Mouse (Mus musculus) forebrain, embryonic 15.5 days (tissue): ENCODE measurements at regions not wholly inside any gene's neighbourhood (a gene's known extent, or its start where the extent isn't known, plus 50 kb on each side); places are given as distances from the start of the nearest gene placed in this dataset.
"Not testable (repeated sequence)": the region's sequence is repeated elsewhere in the genome, so short reads cannot be mapped to it uniquely, and the experiment has no call there.

ENCODE experiments used
- ATAC-seq: fragments of 200-750 bp; cut with Nextera tagmentation; replicated peaks from 2 replicates; pipeline ENCODE4 v1.8.0; 2017; ENCODE audit warnings: mild to moderate bottlenecking, moderate TSS enrichment, moderate library complexity
- H3K27ac ChIP-seq: fragments of 300-500 bp; sonication (generic); replicated peaks from 2 replicates; pipeline ENCODE4 v1.5.1; 2015; ENCODE audit warnings: mild to moderate bottlenecking, inconsistent platforms
- H3K27me3 ChIP-seq: fragments of 300-500 bp; sonication (generic); 2 replicates; pipeline ENCODE4 v1.6.1; 2015; ENCODE audit warnings: inconsistent platforms
- H3K36me3 ChIP-seq: fragments of 300-500 bp; sonication (generic); 2 replicates; pipeline ENCODE4 v1.6.1; 2015; ENCODE audit warnings: mild to moderate bottlenecking, inconsistent platforms
- H3K4me1 ChIP-seq: fragments of 300-500 bp; sonication (generic); 2 replicates; pipeline ENCODE4 v1.6.1; 2015; ENCODE audit warnings: inconsistent platforms
- H3K4me2 ChIP-seq: fragments of 300-500 bp; sonication (generic); replicated peaks from 2 replicates; pipeline ENCODE4 v1.6.1; 2015; ENCODE audit warnings: mild to moderate bottlenecking, inconsistent platforms
- H3K4me3 ChIP-seq: fragments of 300-500 bp; sonication (generic); 2 replicates; pipeline ENCODE4 v1.5.1; 2015; ENCODE audit warnings: mild to moderate bottlenecking, inconsistent platforms
- H3K9ac ChIP-seq: fragments of 300-500 bp; sonication (generic); replicated peaks from 2 replicates; pipeline ENCODE4 v1.6.1; 2015; ENCODE audit warnings: mild to moderate bottlenecking, inconsistent platforms
- H3K9me3 ChIP-seq: fragments of 300-500 bp; sonication (generic); 2 replicates; pipeline ENCODE4 v1.6.1; 2016; ENCODE audit warnings: inconsistent platforms
- WGBS: fragments of 180-500 bp; shearing (Covaris S2); methylation state at CpG from one replicate; pipeline ENCODE4 v1.1.7; 2015; ENCODE audit warnings: mixed read lengths; 5-methylcytosine and 5-hydroxymethylcytosine counted together

GRCm38 (mm10) chr6:140869523-140869922, 140.4 kb downstream of the Gm11077 start:
- H3K9me3 ChIP-seq, ATAC-seq, H3K27me3 ChIP-seq, H3K36me3 ChIP-seq, H3K4me2 ChIP-seq, H3K27ac ChIP-seq, H3K4me1 ChIP-seq, H3K4me3 ChIP-seq, H3K9ac ChIP-seq: not testable (repeated sequence)
- 95% methylated on average over 11 of the region's 16 CpGs for WGBS

GRCm38 (mm10) chr6:140874831-140875230, 145.7 kb downstream of the Gm11077 start:
- H3K9ac ChIP-seq: no peak overlapping the region
- H3K4me2 ChIP-seq: no peak overlapping the region
- no peaks in the 10 kb centered on the region for H3K27me3 ChIP-seq
- WGBS: 65% methylated on average over 3 of the region's 3 CpGs
- no peaks in the 10 kb centered on the region for H3K4me1 ChIP-seq
- H3K36me3 ChIP-seq: no peaks in the 10 kb centered on the region
- no peaks in the 10 kb centered on the region for H3K9me3 ChIP-seq
- no peak overlapping the region for H3K27ac ChIP-seq
- no peak overlapping the region for H3K4me3 ChIP-seq
- no peak for ATAC-seq

- no peak overlapping the region for H3K27ac ChIP-seq
- H3K4me3 ChIP-seq: no peak overlapping the region
- no peaks in the 10 kb centered on the region for H3K36me3 ChIP-seq
- no peaks in the 10 kb centered on the region for H3K9me3 ChIP-seq
- H3K4me1 ChIP-seq: peaks cover 9% of the 10 kb centered on the region; the same call in 1 of the 2 replicates
- no peak for ATAC-seq
- H3K9ac ChIP-seq: no peak overlapping the region
- H3K27me3 ChIP-seq: no peaks in the 10 kb centered on the region
- no peak overlapping the region for H3K4me2 ChIP-seq
These were observed 154.6 kb downstream of the Gm11077 start for GRCm38 (mm10) chr6:140883651-140884050.

DNA sequence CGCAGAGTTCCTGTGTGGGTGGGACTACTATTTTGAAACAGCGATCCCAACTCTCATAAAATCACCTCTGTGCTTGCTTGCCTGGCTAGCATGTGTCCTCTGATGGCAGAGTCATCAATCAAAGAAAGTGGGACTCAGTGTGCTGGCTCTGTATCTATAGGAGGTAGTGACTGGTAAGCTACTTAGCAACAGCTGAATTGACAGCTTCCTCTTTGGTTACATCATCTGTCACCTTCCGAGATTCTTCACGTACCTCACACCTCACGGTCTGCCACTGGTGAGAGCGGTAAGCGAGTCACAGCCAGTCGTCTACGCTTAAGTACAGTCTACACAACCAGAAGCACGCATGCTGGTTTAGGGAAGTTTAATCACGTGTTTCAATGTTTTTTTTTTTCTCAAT, 159.5 kb downstream of the Gm11077 start:
- ATAC-seq: no peak; the same call in 1 of the 2 replicates
- no peaks in the 10 kb centered on the region for H3K9me3 ChIP-seq
- peaks cover 3% of the 10 kb centered on the region; the same call in 1 of the 2 replicates for H3K4me1 ChIP-seq
- 59% methylated on average over 11 of the region's 11 CpGs for WGBS
- H3K9ac ChIP-seq: no peak overlapping the region
- no peak overlapping the region for H3K27ac ChIP-seq
- no peak overlapping the region for H3K4me2 ChIP-seq
- no peaks in the 10 kb centered on the region for H3K36me3 ChIP-seq
- H3K27me3 ChIP-seq: no peaks in the 10 kb centered on the region
- no peak overlapping the region for H3K4me3 ChIP-seq

GRCm38 (mm10) chr6:140890060-140890459, 161.0 kb downstream of the Gm11077 start:
- H3K36me3 ChIP-seq: no peaks in the 10 kb centered on the region
- H3K4me1 ChIP-seq: peaks cover 3% of the 10 kb centered on the region; the same call in 1 of the 2 replicates
- 64% methylated on average over 5 of the region's 5 CpGs for WGBS
- no peak; the same call in 1 of the 2 replicates for ATAC-seq
- no peak overlapping the region for H3K4me3 ChIP-seq
- no peak overlapping the region for H3K27ac ChIP-seq
- no peak overlapping the region for H3K4me2 ChIP-seq
- H3K27me3 ChIP-seq: no peaks in the 10 kb centered on the region
- H3K9ac ChIP-seq: no peak overlapping the region
- H3K9me3 ChIP-seq: no peaks in the 10 kb centered on the region

DNA sequence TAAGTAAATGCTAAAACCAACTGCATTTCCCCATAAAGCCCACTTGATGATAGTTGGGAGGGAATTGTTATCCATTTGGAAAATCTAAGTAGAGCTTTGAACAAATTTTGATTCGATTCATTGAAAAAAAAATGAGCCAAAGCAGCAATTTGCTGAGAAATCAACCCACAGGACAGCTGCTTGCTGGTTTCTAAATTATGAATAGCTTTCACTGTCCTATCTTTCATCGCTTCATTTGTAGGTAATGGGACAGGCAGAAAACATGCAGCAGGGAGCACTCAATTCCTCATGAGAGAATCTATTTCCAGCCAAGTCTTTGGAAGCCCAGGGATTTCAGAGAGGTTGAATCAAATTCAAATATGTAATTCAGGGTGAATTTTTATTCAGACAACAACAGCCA, 161.5 kb downstream of the Gm11077 start:
- Histone ChIP-seq H3K27ac (no peak overlapping the region), H3K9ac (no peak overlapping the region), H3K36me3 (no peaks in the 10 kb centered on the region), H3K4me3 (no peak overlapping the region), H3K4me2 (no peak overlapping the region), H3K27me3 (no peaks in the 10 kb centered on the region), H3K4me1 (peaks cover 3% of the 10 kb centered on the region; the same call in 1 of the 2 replicates), H3K9me3 (no peaks in the 10 kb centered on the region)
- ATAC-seq: no peak
- 70% methylated on average over 2 of the region's 2 CpGs for WGBS

DNA sequence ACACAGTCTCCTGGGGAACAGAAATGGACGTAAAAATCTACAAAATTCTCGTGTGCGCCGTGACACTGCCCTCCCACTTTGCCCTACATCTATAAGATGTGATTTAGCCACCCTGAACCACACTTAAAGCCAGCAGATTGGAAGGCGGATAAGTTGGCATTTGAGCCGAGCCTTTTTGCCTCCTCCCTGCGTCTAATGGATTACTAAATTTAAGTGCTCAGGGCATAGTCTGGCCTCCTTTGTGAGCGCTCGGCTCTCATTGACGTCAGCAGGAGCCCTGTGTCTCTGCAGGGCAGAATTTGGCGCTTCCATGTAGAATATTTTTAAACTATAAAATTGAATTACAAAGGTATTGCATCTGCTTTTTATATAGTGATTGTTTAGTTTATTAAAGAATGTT, 165.4 kb downstream of the Gm11077 start:
- ATAC-seq: no peak

DNA sequence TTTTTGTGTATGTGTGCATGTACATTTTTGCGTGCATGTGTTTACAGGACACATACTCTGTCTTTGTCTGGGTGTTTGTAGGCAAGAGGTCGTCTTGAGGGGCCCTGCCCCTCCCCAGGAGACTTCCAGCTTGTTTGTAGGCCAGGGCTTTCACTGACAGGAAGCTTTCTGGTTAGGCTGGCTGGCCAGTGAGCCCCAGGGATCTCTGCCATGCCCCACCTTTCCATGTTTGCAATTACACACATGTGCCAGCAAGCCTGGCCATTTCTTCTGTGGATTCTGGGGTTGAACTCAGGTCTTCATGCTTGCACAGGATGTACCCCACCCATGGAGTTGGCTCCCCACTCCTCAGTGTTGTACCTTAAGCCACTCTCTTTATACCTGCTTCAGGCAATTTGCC, 166.4 kb downstream of the Gm11077 start:
- H3K4me2 ChIP-seq: no peak overlapping the region
- H3K9me3 ChIP-seq: no peaks in the 10 kb centered on the region
- no peaks in the 10 kb centered on the region for H3K36me3 ChIP-seq
- no peak overlapping the region for H3K27ac ChIP-seq
- 59% methylated on average over 2 of the region's 2 CpGs for WGBS
- H3K4me3 ChIP-seq: no peak overlapping the region
- ATAC-seq: no peak
- H3K27me3 ChIP-seq: no peaks in the 10 kb centered on the region
- 0 out of 2 replicates have a peak, but pooled peaks cover 3% of the 10 kb centered on the region for H3K4me1 ChIP-seq
- H3K9ac ChIP-seq: no peak overlapping the region

More for the DNA sequence above, 165.4 kb downstream of the Gm11077 start:
- Histone ChIP-seq H3K4me1 (0 out of 2 replicates have a peak, but pooled peaks cover 3% of the 10 kb centered on the region), H3K36me3 (no peaks in the 10 kb centered on the region), H3K4me2 (no peak overlapping the region), H3K9ac (no peak overlapping the region), H3K9me3 (no peaks in the 10 kb centered on the region), H3K27me3 (no peaks in the 10 kb centered on the region), H3K27ac (no peak overlapping the region), H3K4me3 (no peak overlapping the region)
- WGBS: 47% methylated on average over 11 of the region's 11 CpGs

DNA sequence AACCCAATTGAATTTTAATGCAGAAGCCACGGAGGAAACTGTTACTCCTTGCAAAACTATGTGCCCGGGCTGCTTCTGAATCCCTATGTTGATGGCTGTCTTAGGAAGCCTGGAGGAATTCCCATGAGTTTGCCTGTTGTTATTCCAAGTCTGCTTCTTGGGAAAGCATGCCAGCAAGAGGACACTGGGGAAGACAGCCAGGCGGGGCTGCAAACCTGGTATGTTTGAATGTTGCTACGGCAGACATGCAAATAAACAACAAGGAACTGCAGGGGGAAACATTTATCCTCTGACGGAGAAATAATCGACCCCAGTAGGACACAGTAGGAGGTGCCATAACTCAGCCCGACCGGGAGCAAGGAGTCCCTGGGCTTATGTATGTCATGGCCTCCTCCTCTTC, 168.0 kb downstream of the Gm11077 start:
- 52% methylated on average over 8 of the region's 8 CpGs for WGBS
- H3K4me3 ChIP-seq: no peak overlapping the region
- no peak overlapping the region for H3K4me2 ChIP-seq
- no peak overlapping the region for H3K9ac ChIP-seq
- ATAC-seq: no peak
- no peaks in the 10 kb centered on the region for H3K27me3 ChIP-seq
- no peaks in the 10 kb centered on the region for H3K9me3 ChIP-seq
- H3K36me3 ChIP-seq: no peaks in the 10 kb centered on the region
- no peak overlapping the region for H3K27ac ChIP-seq
- 0 out of 2 replicates have a peak, but pooled peaks cover 3% of the 10 kb centered on the region for H3K4me1 ChIP-seq

DNA sequence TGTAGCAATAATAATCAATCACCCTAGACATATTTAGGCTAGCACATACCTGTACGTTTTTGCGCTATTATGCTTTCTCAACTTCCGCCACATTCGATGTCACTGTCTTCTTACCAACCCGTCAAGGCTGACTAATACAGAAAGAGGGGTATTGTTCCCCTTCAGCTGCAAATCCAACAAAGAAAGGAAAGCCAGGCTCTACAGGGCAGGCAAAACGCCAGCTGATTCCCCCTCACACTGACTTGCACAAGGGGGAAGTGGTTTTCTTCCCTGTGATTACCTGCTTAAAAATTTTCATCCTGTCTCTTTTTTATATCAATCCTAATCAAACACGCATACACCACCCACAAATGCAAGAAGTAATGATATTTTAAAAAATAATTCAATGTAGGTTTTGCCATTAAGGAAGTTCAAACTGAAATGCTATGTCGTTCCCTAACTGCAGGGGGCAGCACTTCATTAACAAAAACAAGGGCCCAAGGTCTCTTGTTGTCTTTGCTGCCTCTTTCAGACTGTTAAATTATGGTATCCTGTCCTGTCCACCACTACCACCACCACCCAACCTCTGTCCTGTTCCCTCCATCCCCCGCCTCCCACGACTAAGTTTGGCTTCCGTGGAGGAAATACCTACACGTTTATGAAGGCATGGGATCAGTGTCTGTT, 195.4 kb downstream of the Gm11077 start:
- Histone ChIP-seq H3K4me1 (peaks cover 8% of the 10 kb centered on the region; the same call in 1 of the 2 replicates), H3K9me3 (no peaks in the 10 kb centered on the region), H3K27ac (no peak overlapping the region), H3K4me2 (no peak overlapping the region), H3K9ac (no peak overlapping the region), H3K36me3 (no peaks in the 10 kb centered on the region), H3K27me3 (no peaks in the 10 kb centered on the region), H3K4me3 (no peak overlapping the region)
- 50% methylated on average over 12 of the region's 12 CpGs for WGBS
- peak; percentile 73 for ATAC-seq

DNA sequence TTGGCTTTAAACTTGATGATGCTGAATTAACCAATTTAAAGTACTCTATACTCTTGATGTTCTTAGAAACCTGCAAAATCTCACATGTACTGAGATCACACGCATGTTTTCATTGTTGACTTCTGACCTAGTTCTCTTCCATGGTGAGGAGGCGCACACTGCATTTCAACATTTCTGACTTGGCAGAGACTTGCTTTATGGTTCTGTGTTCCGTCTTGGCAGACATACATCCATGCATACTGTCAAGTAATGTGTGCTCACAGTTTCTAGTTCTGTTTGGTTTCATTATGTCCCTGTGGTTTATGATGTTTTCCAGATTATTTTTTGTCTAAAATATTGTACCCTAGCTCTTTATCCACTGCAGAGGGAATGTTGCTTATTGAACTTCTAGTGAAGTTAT, 198.5 kb downstream of the Gm11077 start:
- WGBS: 81% methylated on average over 3 of the region's 3 CpGs
- Histone ChIP-seq H3K27ac (no peak overlapping the region), H3K4me1 (peaks cover 8% of the 10 kb centered on the region; the same call in 1 of the 2 replicates), H3K36me3 (no peaks in the 10 kb centered on the region), H3K9me3 (no peaks in the 10 kb centered on the region), H3K4me3 (no peak overlapping the region), H3K9ac (no peak overlapping the region), H3K27me3 (no peaks in the 10 kb centered on the region), H3K4me2 (no peak overlapping the region)
- no peak for ATAC-seq

- H3K9me3 ChIP-seq: no peaks in the 10 kb centered on the region
- no peak overlapping the region for H3K4me3 ChIP-seq
- WGBS: 55% methylated on average over 6 of the region's 6 CpGs
- H3K9ac ChIP-seq: no peak overlapping the region
- H3K27me3 ChIP-seq: no peaks in the 10 kb centered on the region
- no peaks in the 10 kb centered on the region for H3K4me1 ChIP-seq
- no peak overlapping the region for H3K4me2 ChIP-seq
- no peak overlapping the region for H3K27ac ChIP-seq
- no peaks in the 10 kb centered on the region for H3K36me3 ChIP-seq
- no peak for ATAC-seq
These were observed 205.2 kb downstream of the Gm11077 start for GRCm38 (mm10) chr6:140934286-140934685.

GRCm38 (mm10) chr6:140938025-140938424, 208.9 kb downstream of the Gm11077 start:
- no peaks in the 10 kb centered on the region for H3K4me1 ChIP-seq
- no peak overlapping the region for H3K9ac ChIP-seq
- H3K27ac ChIP-seq: no peak overlapping the region
- H3K4me2 ChIP-seq: no peak overlapping the region
- no peaks in the 10 kb centered on the region for H3K27me3 ChIP-seq
- no peak for ATAC-seq
- H3K4me3 ChIP-seq: no peak overlapping the region
- no peaks in the 10 kb centered on the region for H3K36me3 ChIP-seq
- 96% methylated on average over 1 of the region's 1 CpGs for WGBS
- H3K9me3 ChIP-seq: no peaks in the 10 kb centered on the region
